Mouse (Mus musculus) frontal cortex, adult (tissue): ENCODE measurements around the gene Trub1.

Experiments
- ATAC-seq: cut with Nextera tagmentation; 2 replicates; pipeline ENCODE4 v1.9.2; 2017; ENCODE audit warnings: mild to moderate bottlenecking, moderate library complexity, mixed read lengths; ENCODE audit not compliant: low TSS enrichment

Trub1 gene

GRCm38 (mm10) chr19:57494020-57494419 lies 41.3 kb downstream of the Trub1 start:
- ATAC-seq, result no peak

- ATAC-seq, result no peak
Measured at GRCm38 (mm10) chr19:57498110-57498743, 45.5 kb downstream of the Trub1 start.

DNA sequence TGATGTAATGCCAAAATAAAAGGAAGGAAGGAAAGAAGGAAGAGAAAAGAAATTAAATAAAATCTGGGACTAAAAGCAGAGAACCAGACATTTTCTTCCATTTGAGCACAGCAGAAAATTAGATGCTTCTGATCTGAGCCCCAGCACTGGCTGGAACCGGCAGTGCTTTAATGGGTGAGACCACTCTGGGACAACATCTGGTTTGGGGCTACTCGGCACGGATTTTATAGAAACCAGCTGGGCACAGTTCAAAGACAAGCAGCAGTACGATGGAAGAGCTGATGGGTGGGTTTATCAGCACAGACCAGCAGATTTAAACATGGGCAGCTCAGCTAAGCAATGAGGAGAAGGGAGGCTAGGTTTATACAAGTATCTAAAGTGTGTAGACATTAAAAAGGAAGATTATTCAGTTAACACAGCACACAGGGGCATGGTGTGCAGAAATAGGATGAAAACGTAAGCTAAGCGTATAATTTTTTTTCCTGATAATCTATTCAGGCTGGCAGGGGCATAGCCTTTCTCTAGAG lies 46.2 kb downstream of the Trub1 start:
- ATAC-seq, result no peak

DNA sequence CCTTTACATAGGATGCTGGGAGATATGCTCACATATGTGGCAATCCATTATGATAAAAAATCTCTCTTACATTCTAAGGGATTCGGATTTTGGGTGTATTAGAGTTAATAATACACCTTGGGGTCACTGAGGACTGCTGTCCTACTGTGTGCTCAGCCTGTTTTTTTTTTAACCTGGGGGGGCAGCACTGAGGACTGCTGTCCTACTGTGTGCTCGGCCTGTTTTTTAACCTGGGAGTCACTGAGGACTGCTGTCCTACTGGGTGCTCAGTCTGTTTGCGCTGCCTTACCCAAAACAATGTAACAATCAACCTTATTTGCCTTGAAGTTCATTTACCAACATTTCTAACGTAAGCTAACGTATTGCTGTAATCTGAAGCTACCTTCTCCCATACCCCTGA lies 47.5 kb downstream of the Trub1 start:
- ATAC-seq, result no peak

DNA sequence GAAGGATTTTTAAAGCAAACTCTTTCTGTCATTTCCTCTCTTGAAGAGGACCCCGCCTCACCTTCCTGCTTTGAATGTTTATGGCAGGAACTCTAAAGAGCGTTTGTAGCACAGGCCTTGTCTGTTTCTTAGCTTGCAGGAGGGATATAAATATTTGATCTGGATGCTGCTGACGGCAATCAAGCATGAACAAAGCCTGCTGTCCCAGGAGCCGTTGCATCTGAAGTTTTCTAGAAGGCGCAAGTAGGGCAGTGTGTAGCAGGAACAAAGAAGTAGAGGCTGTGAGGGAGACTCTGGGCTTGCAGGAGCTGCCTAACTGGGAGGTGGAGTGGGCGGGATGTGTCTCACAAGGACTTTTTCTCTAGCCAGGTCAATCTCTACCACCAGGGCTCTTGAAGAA lies 50.4 kb downstream of the Trub1 start:
- no peak for ATAC-seq

- no peak for ATAC-seq
Measured at GRCm38 (mm10) chr19:57505048-57505932, 52.6 kb downstream of the Trub1 start.

DNA sequence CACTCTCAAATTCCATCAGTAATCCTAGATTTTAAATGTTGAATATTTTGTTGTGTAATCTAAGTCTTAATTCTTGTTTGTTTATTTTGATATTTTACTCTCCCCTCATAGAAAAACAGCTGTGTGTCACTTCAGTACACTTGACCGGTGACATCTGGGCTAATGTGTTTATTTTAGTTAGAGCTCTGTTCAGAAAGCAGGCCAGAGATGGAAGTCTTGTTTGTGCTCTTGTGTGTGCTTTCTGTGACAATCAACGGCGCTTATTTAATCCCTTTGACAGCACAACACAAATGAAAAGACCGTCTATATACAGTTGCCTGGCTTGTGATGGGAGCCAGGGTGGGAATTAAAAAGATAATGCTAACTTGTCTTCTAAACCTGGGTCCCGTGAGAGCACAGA lies 53.9 kb downstream of the Trub1 start:
- no peak for ATAC-seq

- ATAC-seq, result no peak
Measured at GRCm38 (mm10) chr19:57508261-57508788, 55.6 kb downstream of the Trub1 start.

DNA sequence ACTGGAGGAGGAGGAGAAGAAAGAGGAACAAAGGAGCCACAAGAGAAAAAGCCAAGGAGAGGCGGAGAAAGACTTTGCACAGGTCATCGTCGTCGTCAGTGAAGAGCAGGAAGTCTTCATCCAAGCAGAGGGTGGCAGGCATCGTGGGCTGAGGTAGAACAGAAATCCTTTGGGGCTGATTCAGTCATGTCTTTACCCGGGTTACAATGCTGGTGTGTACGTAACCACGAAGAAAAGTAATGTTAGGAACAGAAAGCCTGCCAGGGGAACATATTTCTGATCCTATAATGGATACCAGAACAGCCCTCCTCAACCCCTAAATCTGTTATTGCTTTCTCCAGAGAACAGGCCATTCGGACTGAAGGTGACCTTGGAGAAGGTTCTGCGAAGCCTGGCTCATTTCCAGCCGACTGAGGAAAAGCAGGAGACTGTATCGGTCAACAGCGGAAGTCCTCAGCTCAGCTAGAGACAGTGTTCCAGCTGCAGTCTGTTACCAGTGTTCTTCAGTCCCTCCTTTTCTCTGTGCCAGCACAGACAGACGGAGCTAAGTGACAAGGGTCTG lies 57.1 kb downstream of the Trub1 start:
- ATAC-seq, result no peak

- no peak for ATAC-seq
Measured at GRCm38 (mm10) chr19:57510836-57511235, 58.1 kb downstream of the Trub1 start.

- peak; percentile 93 for ATAC-seq
Measured at GRCm38 (mm10) chr19:57513123-57513522, 60.4 kb downstream of the Trub1 start.

DNA sequence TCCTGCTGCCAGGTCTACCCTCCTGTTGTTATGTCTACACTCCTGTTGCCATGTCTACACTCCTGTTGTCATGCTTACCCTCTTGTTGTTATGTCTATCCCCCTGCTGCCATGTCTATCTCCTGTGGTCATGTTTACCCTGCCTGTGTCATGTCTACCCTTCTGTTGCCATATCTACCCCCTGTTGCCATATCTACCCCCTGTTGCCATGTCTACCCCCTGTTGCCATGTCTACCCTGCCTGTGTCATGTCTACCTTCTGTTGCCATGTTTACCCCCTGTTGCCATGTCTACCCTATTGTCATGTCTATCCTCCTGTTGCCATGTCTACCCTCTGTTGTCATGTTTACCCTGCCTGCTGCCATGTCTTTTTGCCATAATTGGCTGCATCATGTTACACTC lies 69.0 kb downstream of the Trub1 start:
- no peak for ATAC-seq

GRCm38 (mm10) chr19:57523363-57523762 lies 70.7 kb downstream of the Trub1 start:
- peak; percentile 59 for ATAC-seq

DNA sequence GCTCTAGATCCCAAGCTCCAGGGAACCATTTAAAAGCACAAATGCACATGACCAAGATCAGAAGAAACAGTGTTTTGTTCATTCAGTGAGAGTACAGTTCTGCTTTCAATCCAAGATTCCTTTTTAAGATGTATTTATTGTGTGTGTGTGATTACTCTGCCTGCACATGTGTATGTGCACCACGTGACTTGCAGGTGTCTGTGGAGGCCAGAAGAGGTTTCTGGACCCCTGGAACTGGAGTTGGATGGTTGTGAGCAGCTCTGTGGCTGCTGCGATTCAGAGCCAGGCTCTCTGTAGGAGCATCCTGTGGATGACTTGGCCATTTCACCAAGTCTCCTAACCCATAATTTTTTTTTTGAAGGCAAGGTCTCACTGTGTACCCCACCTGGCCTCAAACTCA lies 73.0 kb downstream of the Trub1 start:
- no peak for ATAC-seq

- no peak for ATAC-seq
Measured at GRCm38 (mm10) chr19:57530212-57530611, 77.5 kb downstream of the Trub1 start.

DNA sequence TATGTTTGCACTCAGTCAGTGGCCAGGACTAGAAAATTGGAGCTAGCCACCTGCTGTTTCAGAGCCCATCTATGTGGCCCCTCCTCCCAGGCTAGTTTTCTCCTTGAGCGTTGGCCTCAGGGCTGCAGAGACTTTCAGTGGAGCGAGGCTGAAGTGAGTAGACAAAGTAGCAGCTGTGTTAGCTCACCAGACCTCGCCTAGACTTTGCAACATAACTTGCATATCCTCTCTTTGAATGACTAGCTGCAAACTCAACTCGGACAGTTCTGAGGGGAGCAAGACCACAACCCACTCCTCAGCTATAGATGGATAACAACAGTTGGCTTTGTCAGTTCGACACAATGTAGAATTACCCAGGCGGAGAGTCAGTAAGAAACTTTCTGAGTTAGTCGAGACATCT lies 81.5 kb downstream of the Trub1 start:
- no peak for ATAC-seq

DNA sequence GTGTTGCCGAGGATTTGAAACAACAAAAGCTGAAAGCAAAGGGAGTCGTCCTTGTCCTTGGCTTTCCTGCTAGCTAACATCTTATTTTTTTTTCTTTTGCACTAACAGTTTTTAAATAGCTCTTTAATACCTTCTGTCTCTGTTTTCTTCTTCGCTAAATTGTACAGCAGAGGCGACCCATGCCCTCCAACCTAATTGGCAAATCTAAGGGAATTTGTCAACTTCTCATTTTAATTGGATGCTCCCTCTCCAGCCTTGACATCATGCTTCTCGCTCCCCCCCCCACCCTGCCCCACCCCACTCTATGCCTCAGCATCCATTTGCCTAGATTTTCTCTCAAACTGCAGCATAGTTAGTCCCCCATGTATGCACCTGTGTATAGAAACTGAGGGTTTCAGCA lies 83.8 kb downstream of the Trub1 start:
- no peak for ATAC-seq

DNA sequence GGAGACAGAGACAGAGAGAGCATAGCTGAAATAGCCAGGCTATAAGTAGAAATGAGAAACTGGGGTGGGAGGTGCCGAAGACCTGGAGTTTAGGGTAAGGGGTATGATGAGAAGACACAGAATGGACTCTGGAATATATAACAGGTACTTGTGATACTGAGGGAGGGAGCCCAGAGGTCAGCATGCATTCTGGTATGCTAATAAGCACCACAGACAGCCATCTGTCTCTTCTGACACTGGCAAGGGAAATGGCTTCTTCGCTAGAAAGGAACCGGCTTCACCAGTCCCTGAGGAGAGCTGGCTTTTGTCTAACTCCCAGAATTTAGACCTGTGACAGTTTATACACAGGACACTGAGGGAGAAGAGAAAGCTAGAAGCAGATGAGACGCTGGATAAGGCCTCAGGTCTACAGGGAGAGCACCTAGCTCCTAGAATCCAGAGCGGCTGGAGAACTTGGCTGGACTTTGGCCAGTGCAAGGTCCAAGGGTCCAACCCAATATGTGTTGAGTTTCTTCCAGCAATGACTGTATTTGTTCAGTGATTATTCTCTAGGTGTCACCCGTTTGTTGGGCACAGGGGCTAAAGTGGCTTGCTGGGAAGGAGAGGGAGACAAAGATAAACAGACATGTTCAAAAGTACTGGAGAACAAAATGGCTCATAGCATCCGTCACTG lies 84.9 kb downstream of the Trub1 start:
- ATAC-seq, result no peak

- no peak for ATAC-seq
Measured at GRCm38 (mm10) chr19:57540118-57540517, 87.4 kb downstream of the Trub1 start.
